8 mouse cellular contexts compared by ENCODE assay signal in the genomic region with DNA sequence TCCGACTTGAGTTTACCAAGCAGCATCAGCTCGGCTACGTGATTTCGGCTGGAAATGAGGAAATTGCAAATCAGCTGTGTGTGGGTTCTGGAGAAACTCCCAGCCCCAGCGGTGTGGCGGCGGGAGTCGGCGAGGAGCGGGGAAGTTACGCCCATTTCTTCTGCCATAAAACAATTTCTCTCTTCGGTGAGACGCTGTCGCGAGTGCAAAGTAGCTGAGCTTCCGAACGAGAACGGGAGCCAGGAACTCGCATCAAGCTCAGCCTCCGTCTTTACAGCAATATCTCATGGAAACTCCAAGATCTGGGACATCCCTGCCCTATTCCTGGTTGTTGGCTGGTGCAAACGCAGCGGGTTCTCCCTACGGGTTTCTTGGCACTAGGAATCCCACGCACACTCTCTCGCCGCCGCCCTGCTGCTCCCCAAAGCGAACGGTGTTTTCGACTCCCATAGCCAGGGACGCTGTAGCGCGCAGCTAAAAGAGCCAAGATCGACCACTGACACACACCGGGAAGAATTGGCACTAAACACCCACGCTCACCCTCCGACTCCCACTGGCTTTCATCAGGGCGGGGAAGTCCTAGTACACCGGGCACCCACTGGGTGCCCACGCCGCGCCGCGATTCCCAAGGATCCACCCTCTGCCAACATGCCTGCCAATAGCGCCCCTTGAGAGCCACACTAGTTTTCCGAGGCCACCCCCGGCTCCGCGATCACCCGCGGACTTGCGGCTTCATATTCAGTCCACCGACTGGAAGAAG. TPM values are rescaled to one million over a fixed set of nuclear protein-coding genes. Genes with fewer than 3 reads are reported as not detected.
DNase-seq lines count a peak whose midpoint lies in the region; ATAC-seq and TF ChIP-seq lines count a peak whose summit lies in the region.

No protein-coding gene starts in this region.

- WGBS in kidney, embryonic 14.5 days = under 1% methylated on average over 53 of the region's 53 CpGs
- under 1% methylated on average over 52 of the region's 53 CpGs for WGBS in limb, embryonic 14.5 days

- H3K9ac ChIP-seq in kidney, embryonic 14.5 days (ENCODE audit: low read depth, low read length) = peak overlapping the region; percentile 76
- peak overlapping the region; percentile 63; the same call in 1 of the 2 replicates for H3K9ac ChIP-seq in limb, embryonic 14.5 days (ENCODE audit: low read depth, low read length, severe bottlenecking)

- no peaks in the 10 kb centered on the region for H3K36me3 ChIP-seq in megakaryocyte, embryonic 14.5 days (replicated peaks; ENCODE audit: low read length)
- no peaks in the 10 kb centered on the region for H3K36me3 ChIP-seq in kidney, embryonic 14.5 days (ENCODE audit: control insufficient read depth, insufficient read depth, low read length)
- H3K36me3 ChIP-seq in limb, embryonic 14.5 days (ENCODE audit: control insufficient read depth, insufficient read depth, low read length) = no peaks in the 10 kb centered on the region

- H3K4me1 ChIP-seq in megakaryocyte, embryonic 14.5 days = peaks cover 48% of the 10 kb centered on the region
- peaks cover 21% of the 10 kb centered on the region; the same call in 1 of the 2 replicates for H3K4me1 ChIP-seq in kidney, embryonic 14.5 days (ENCODE audit: control insufficient read depth, insufficient read depth, low read length)
- H3K4me1 ChIP-seq in limb, embryonic 14.5 days (ENCODE audit: control insufficient read depth, insufficient read depth, low read length) = peaks cover 18% of the 10 kb centered on the region

- ATAC-seq in megakaryocyte, adult 5-6 weeks (ENCODE audit: poor library complexity, severe bottlenecking) = no peak; the same call in 1 of the 2 replicates
- ATAC-seq in kidney, embryonic 14.5 days (ENCODE audit: low FRiP score, low TSS enrichment) = no peak
- ATAC-seq in limb, embryonic 14.5 days (ENCODE audit: low FRiP score, low read depth) = no peak

- 0 out of 2 replicates have a peak overlapping the region, but pooled peaks have one; percentile 85 for H3K27ac ChIP-seq in kidney, embryonic 14.5 days (ENCODE audit: low read depth, low read length)
- no peak overlapping the region for H3K27ac ChIP-seq in limb, embryonic 14.5 days (replicated peaks; ENCODE audit: low read depth, low read length)

- H3K9me3 ChIP-seq in megakaryocyte, embryonic 14.5 days = peaks cover 18% of the 10 kb centered on the region
- H3K9me3 ChIP-seq in kidney, embryonic 14.5 days (ENCODE audit: control insufficient read depth, low read length) = no peaks in the 10 kb centered on the region
- H3K9me3 ChIP-seq in limb, embryonic 14.5 days (ENCODE audit: control insufficient read depth, low read length) = no peaks in the 10 kb centered on the region

- DNase-seq in cerebellum, postnatal 36 days = peak; percentile 63 to 71
- peak; percentile 77 for DNase-seq in frontal cortex, postnatal 36 days (ENCODE audit: low spot score in 2 of 2)
- DNase-seq in limb, embryonic 14.5 days (ENCODE audit: low spot score) = no peak
- peak; percentile 63 for DNase-seq in neural tube, embryonic 10.5 days (ENCODE audit: extremely low spot score, low spot score)
- DNase-seq in thymus, postnatal 25 days = peak; percentile 19

- peak overlapping the region; percentile 94 for H3K4me3 ChIP-seq in megakaryocyte, embryonic 14.5 days (replicated peaks)
- H3K4me3 ChIP-seq in kidney, embryonic 14.5 days (ENCODE audit: low read length) = peak overlapping the region; percentile 69
- H3K4me3 ChIP-seq in limb, embryonic 14.5 days (replicated peaks; ENCODE audit: low read length) = peak overlapping the region; percentile 65

- TF ChIP-seq POLR2A in limb, embryonic 14.5 days (IDR thresholded peaks at IDR 0.05; ENCODE audit: borderline replicate concordance, extremely low read depth, insufficient read depth, insufficient read length) = no peak

- peaks cover 61% of the 10 kb centered on the region for H3K27me3 ChIP-seq in megakaryocyte, embryonic 14.5 days (replicated peaks)
- no peaks in the 10 kb centered on the region for H3K27me3 ChIP-seq in kidney, embryonic 14.5 days (ENCODE audit: control insufficient read depth, insufficient read depth, low read length)
- H3K27me3 ChIP-seq in limb, embryonic 14.5 days (ENCODE audit: control insufficient read depth, insufficient read depth, low read length) = peaks cover 35% of the 10 kb centered on the region

- H3K4me2 ChIP-seq in kidney, embryonic 14.5 days (replicated peaks; ENCODE audit: low read depth, low read length) = peak overlapping the region; percentile 99
- peak overlapping the region; percentile 100 for H3K4me2 ChIP-seq in limb, embryonic 14.5 days (replicated peaks; ENCODE audit: low read depth, low read length, severe bottlenecking)

RNA-seq across cellular contexts. Expression of gene Dpf3, which starts 1.4 kb away (rescaled TPM):
- 3.0 TPM in 1 of 2 replicates, not detected in the other for polyA plus RNA-seq in megakaryocyte, embryonic 14.5 days (2012; ENCODE audit: insufficient read depth, low replicate concordance)
- 0.36 TPM in 1 of 2 replicates, not detected in the other for total RNA-seq in megakaryocyte, adult 5-6 weeks (2015)
- total RNA-seq in megakaryocyte, adult 5-6 weeks (2017) = 1.6 and 5.0 TPM in 2 replicates
- 14.5 and 15.5 TPM in 2 replicates for polyA plus RNA-seq in kidney, embryonic 14.5 days (2014; fragmentation: Nextera tagmentation; extraction: Ambion mirVana)
- 1.8 and 3.0 TPM in 2 replicates for polyA plus RNA-seq in limb, embryonic 14.5 days (2012; rRNA removed)
- polyA plus RNA-seq in limb, embryonic 14.5 days (2014; fragmentation: Nextera tagmentation; extraction: Ambion mirVana) = 4.0 and 4.9 TPM in 2 replicates

RNA-seq across cellular contexts. Expression of gene Dcaf4, which starts 34.2 kb away (rescaled TPM):
- 32.1 and 50.2 TPM in 2 replicates for polyA plus RNA-seq in megakaryocyte, embryonic 14.5 days (2012; ENCODE audit: insufficient read depth, low replicate concordance)
- total RNA-seq in megakaryocyte, adult 5-6 weeks (2015) = 3.5 and 5.8 TPM in 2 replicates
- 5.1 and 5.4 TPM in 2 replicates for total RNA-seq in megakaryocyte, adult 5-6 weeks (2017)
- 27.4 and 28.1 TPM in 2 replicates for polyA plus RNA-seq in kidney, embryonic 14.5 days (2014; fragmentation: Nextera tagmentation; extraction: Ambion mirVana)
- 49.5 and 53.6 TPM in 2 replicates for polyA plus RNA-seq in limb, embryonic 14.5 days (2012; rRNA removed)
- polyA plus RNA-seq in limb, embryonic 14.5 days (2014; fragmentation: Nextera tagmentation; extraction: Ambion mirVana) = 40.1 and 43.3 TPM in 2 replicates
